Mouse (Mus musculus): ENCODE measurements at regions not wholly inside any gene's neighbourhood (a gene's known extent, or its start where the extent isn't known, plus 50 kb on each side); places are given as distances from the start of the nearest gene placed in this dataset.

GRCm38 (mm10) chr8:34305542-34306485 is 194.3 kb upstream of the Gm10131 start:
- no peaks in the 10 kb centered on the region for H3K36me3 ChIP-seq (ENCODE audit: control insufficient read depth, insufficient read depth, low read length)
- no peak for ATAC-seq (ENCODE audit: insufficient number of reproducible peaks, low FRiP score, low TSS enrichment, low read depth)
- peaks cover 5% of the 10 kb centered on the region; the same call in 1 of the 2 replicates for H3K4me1 ChIP-seq (ENCODE audit: control insufficient read depth, insufficient read depth, low read length)
- no peaks in the 10 kb centered on the region for H3K27me3 ChIP-seq (ENCODE audit: control insufficient read depth, insufficient read depth, low read length)
- WGBS, result 33% methylated on average over 7 of the region's 7 CpGs
- H3K4me3 ChIP-seq (ENCODE audit: low read depth, low read length), result no peak overlapping the region
- H3K27ac ChIP-seq (replicated peaks; ENCODE audit: low read depth, low read length), result no peak overlapping the region
- H3K4me2 ChIP-seq (ENCODE audit: low read depth, severe bottlenecking), result no peak overlapping the region
- no peak overlapping the region for H3K9ac ChIP-seq (ENCODE audit: low read length)
- H3K9me3 ChIP-seq (ENCODE audit: control insufficient read depth, low read length), result no peaks in the 10 kb centered on the region
- DNase-seq (ENCODE audit: low spot score), result peak; percentile 23

DNA sequence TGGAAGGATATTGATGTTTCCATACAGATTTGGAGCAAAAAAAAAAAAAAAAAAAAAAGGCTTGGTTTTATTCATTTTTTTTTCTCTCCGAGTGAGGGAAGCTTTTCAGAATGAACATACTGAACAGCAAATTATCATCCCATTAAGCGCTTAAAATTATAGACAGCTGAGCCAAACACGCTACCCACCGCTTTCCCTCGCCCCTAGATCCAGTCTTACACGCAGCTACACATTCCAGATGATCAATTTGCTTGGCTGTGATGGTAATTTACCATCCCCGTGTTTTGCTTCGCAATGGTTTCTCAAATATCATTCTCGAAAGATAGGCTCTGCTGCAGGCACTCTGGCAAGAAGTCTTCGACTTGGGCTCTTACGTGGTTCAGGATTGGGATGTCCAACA is 192.3 kb upstream of the Gm10131 start:
- Histone ChIP-seq H3K9me3 (ENCODE audit: control insufficient read depth, low read length) (no peaks in the 10 kb centered on the region), H3K4me1 (ENCODE audit: control insufficient read depth, insufficient read depth, low read length) (peaks cover 5% of the 10 kb centered on the region; the same call in 1 of the 2 replicates), H3K4me3 (ENCODE audit: low read depth, low read length) (no peak overlapping the region), H3K4me2 (ENCODE audit: low read depth, severe bottlenecking) (no peak overlapping the region), H3K9ac (ENCODE audit: low read length) (no peak overlapping the region), H3K36me3 (ENCODE audit: control insufficient read depth, insufficient read depth, low read length) (no peaks in the 10 kb centered on the region), H3K27ac (replicated peaks; ENCODE audit: low read depth, low read length) (no peak overlapping the region), H3K27me3 (ENCODE audit: control insufficient read depth, insufficient read depth, low read length) (no peaks in the 10 kb centered on the region)
- no peak for DNase-seq (ENCODE audit: low spot score)
- no peak for ATAC-seq (ENCODE audit: insufficient number of reproducible peaks, low FRiP score, low TSS enrichment, low read depth)
- whole genome bisulfite sequencing, result 91% methylated on average over 11 of the region's 11 CpGs

- 61% methylated on average over 15 of the region's 15 CpGs for WGBS
- ATAC-seq (ENCODE audit: insufficient number of reproducible peaks, low FRiP score, low TSS enrichment, low read depth) (no peak), DNase-seq (ENCODE audit: low spot score) (no peak)
- no peak overlapping the region for H3K9ac ChIP-seq (ENCODE audit: low read length)
- no peak overlapping the region for H3K4me3 ChIP-seq (ENCODE audit: low read depth, low read length)
- no peaks in the 10 kb centered on the region for H3K27me3 ChIP-seq (ENCODE audit: control insufficient read depth, insufficient read depth, low read length)
- H3K36me3 ChIP-seq (ENCODE audit: control insufficient read depth, insufficient read depth, low read length), result no peaks in the 10 kb centered on the region
- H3K9me3 ChIP-seq (ENCODE audit: control insufficient read depth, low read length), result no peaks in the 10 kb centered on the region
- no peak overlapping the region for H3K4me2 ChIP-seq (ENCODE audit: low read depth, severe bottlenecking)
- no peaks in the 10 kb centered on the region for H3K4me1 ChIP-seq (ENCODE audit: control insufficient read depth, insufficient read depth, low read length)
- no peak overlapping the region for H3K27ac ChIP-seq (replicated peaks; ENCODE audit: low read depth, low read length)
Observed at GRCm38 (mm10) chr8:34300331-34300903, 188.9 kb upstream of the Gm10131 start.

GRCm38 (mm10) chr8:34294721-34295120 is 183.2 kb upstream of the Gm10131 start:
- no peaks in the 10 kb centered on the region for H3K4me1 ChIP-seq (ENCODE audit: control insufficient read depth, insufficient read depth, low read length)
- H3K4me3 ChIP-seq (ENCODE audit: low read depth, low read length), result no peak overlapping the region
- H3K27ac ChIP-seq (replicated peaks; ENCODE audit: low read depth, low read length), result no peak overlapping the region
- H3K27me3 ChIP-seq (ENCODE audit: control insufficient read depth, insufficient read depth, low read length), result no peaks in the 10 kb centered on the region
- ATAC-seq (ENCODE audit: insufficient number of reproducible peaks, low FRiP score, low TSS enrichment, low read depth) (no peak), DNase-seq (ENCODE audit: low spot score) (no peak)
- no peaks in the 10 kb centered on the region for H3K9me3 ChIP-seq (ENCODE audit: control insufficient read depth, low read length)
- no peak overlapping the region for H3K9ac ChIP-seq (ENCODE audit: low read length)
- H3K4me2 ChIP-seq (ENCODE audit: low read depth, severe bottlenecking), result no peak overlapping the region
- no peaks in the 10 kb centered on the region for H3K36me3 ChIP-seq (ENCODE audit: control insufficient read depth, insufficient read depth, low read length)
- WGBS, result 91% methylated on average over 8 of the region's 8 CpGs

DNA sequence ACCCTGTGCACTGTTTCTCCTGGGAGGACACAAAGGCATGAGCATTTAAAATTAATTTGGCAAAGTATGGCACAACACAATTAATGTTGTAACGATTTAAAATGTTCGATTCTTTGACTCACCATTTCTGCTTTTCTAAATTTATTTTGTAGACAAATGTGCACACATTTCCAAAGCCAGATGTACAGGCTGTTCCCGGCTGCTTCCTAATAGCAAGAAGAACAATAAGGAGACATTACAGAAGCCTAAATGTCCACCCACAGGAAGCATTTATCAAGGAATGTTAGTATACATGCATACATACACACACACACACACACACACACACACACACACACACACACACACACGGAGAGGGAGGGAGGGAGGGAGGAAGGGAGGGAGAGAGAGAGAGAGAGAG is 179.1 kb upstream of the Gm10131 start:
- WGBS, result 88% methylated on average over 4 of the region's 4 CpGs
- H3K4me3 ChIP-seq (ENCODE audit: low read depth, low read length), result no peak overlapping the region
- H3K4me2 ChIP-seq (ENCODE audit: low read depth, severe bottlenecking), result no peak overlapping the region
- H3K36me3 ChIP-seq (ENCODE audit: control insufficient read depth, insufficient read depth, low read length), result no peaks in the 10 kb centered on the region
- H3K27ac ChIP-seq (replicated peaks; ENCODE audit: low read depth, low read length), result no peak overlapping the region
- no peaks in the 10 kb centered on the region for H3K4me1 ChIP-seq (ENCODE audit: control insufficient read depth, insufficient read depth, low read length)
- H3K9me3 ChIP-seq (ENCODE audit: control insufficient read depth, low read length), result no peaks in the 10 kb centered on the region
- no peaks in the 10 kb centered on the region for H3K27me3 ChIP-seq (ENCODE audit: control insufficient read depth, insufficient read depth, low read length)
- no peak overlapping the region for H3K9ac ChIP-seq (ENCODE audit: low read length)
- no peak for ATAC-seq (ENCODE audit: insufficient number of reproducible peaks, low FRiP score, low TSS enrichment, low read depth)
- DNase-seq (ENCODE audit: low spot score), result no peak

DNA sequence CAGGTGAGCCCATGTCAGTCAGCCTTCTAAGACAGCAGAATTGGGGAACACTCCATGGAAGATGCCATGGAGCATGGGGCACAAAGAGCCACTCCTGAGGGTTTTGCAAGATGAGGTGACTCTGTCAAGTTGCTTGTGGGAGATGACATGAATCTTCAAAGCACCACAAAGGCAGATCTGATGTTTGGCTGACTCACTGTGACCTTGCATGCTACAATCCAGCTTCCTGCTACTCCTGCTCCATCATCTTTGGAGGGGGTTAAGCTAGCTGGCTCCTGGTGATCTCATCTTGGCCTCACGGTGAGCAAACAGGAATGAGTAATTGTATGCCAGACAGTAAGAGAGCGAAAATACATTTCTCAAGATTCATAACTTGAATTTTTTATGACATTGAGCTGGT is 176.3 kb upstream of the Gm10131 start:
- WGBS, result 85% methylated on average over 2 of the region's 2 CpGs
- H3K9ac ChIP-seq (ENCODE audit: low read length), result no peak overlapping the region
- H3K4me3 ChIP-seq (ENCODE audit: low read depth, low read length), result no peak overlapping the region
- no peak overlapping the region for H3K4me2 ChIP-seq (ENCODE audit: low read depth, severe bottlenecking)
- ATAC-seq (ENCODE audit: insufficient number of reproducible peaks, low FRiP score, low TSS enrichment, low read depth) (no peak), DNase-seq (ENCODE audit: low spot score) (no peak)
- H3K4me1 ChIP-seq (ENCODE audit: control insufficient read depth, insufficient read depth, low read length), result no peaks in the 10 kb centered on the region
- H3K36me3 ChIP-seq (ENCODE audit: control insufficient read depth, insufficient read depth, low read length), result no peaks in the 10 kb centered on the region
- no peaks in the 10 kb centered on the region for H3K9me3 ChIP-seq (ENCODE audit: control insufficient read depth, low read length)
- H3K27me3 ChIP-seq (ENCODE audit: control insufficient read depth, insufficient read depth, low read length), result no peaks in the 10 kb centered on the region
- no peak overlapping the region for H3K27ac ChIP-seq (replicated peaks; ENCODE audit: low read depth, low read length)

- H3K9me3 ChIP-seq (ENCODE audit: control insufficient read depth, low read length), result no peaks in the 10 kb centered on the region
- no peak overlapping the region for H3K4me2 ChIP-seq (ENCODE audit: low read depth, severe bottlenecking)
- ATAC-seq (ENCODE audit: insufficient number of reproducible peaks, low FRiP score, low TSS enrichment, low read depth) (no peak), DNase-seq (ENCODE audit: low spot score) (no peak)
- no peaks in the 10 kb centered on the region for H3K4me1 ChIP-seq (ENCODE audit: control insufficient read depth, insufficient read depth, low read length)
- 92% methylated on average over 3 of the region's 3 CpGs for WGBS
- no peak overlapping the region for H3K27ac ChIP-seq (replicated peaks; ENCODE audit: low read depth, low read length)
- no peak overlapping the region for H3K4me3 ChIP-seq (ENCODE audit: low read depth, low read length)
- H3K27me3 ChIP-seq (ENCODE audit: control insufficient read depth, insufficient read depth, low read length), result no peaks in the 10 kb centered on the region
- no peak overlapping the region for H3K9ac ChIP-seq (ENCODE audit: low read length)
- no peaks in the 10 kb centered on the region for H3K36me3 ChIP-seq (ENCODE audit: control insufficient read depth, insufficient read depth, low read length)
Observed at GRCm38 (mm10) chr8:34284576-34284975, 173.0 kb upstream of the Gm10131 start.

DNA sequence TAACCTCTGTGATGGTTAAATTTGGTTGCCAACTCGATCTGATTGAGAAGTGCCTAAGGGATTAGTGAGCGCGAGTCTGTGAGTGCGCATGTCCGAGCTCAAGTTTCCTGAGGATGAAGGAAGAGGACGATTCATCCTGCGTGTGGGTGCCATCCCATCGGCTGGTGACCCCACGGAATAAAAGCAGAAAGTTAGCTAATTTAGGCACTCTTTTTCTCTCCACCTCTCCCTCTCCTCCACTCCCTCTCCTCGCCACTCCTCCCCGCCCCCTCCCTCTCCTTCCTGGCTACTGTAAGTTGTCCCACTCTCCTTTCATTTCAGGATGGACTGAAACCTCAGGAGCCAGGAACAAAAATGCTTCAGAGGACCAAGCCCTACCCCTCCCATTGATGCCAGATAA is 168.9 kb upstream of the Gm10131 start:
- no peak for ATAC-seq (ENCODE audit: insufficient number of reproducible peaks, low FRiP score, low TSS enrichment, low read depth)
- WGBS, result no CpG with 5 or more reads among the region's 11 CpGs

More for the DNA sequence above, 168.9 kb upstream of the Gm10131 start:
- no peaks in the 10 kb centered on the region for H3K27me3 ChIP-seq (ENCODE audit: control insufficient read depth, insufficient read depth, low read length)
- no peaks in the 10 kb centered on the region for H3K9me3 ChIP-seq (ENCODE audit: control insufficient read depth, low read length)
- no peak for DNase-seq (ENCODE audit: low spot score)
- H3K9ac ChIP-seq (ENCODE audit: low read length), result no peak overlapping the region
- no peak overlapping the region for H3K4me3 ChIP-seq (ENCODE audit: low read depth, low read length)
- no peak overlapping the region for H3K4me2 ChIP-seq (ENCODE audit: low read depth, severe bottlenecking)
- H3K36me3 ChIP-seq (ENCODE audit: control insufficient read depth, insufficient read depth, low read length), result no peaks in the 10 kb centered on the region
- H3K27ac ChIP-seq (replicated peaks; ENCODE audit: low read depth, low read length), result no peak overlapping the region
- H3K4me1 ChIP-seq (ENCODE audit: control insufficient read depth, insufficient read depth, low read length), result no peaks in the 10 kb centered on the region
